Mouse (Mus musculus) neutrophil, adult 59 days (primary cell): ENCODE measurements around the gene Ltbr. TPM values are rescaled to one million over a fixed set of nuclear protein-coding genes. Genes with fewer than 3 reads are reported as not detected.

ENCODE experiments used
- total RNA-seq, 2 experiments: library from RNA; stranded (reverse); gene quantifications; 1 replicate in 1 of 2; 2 replicates in 1 of 2; pipeline ENCODE4 v1.2.4; 2023

Gene Ltbr
- 10 to 100 TPM; 47.4 to 56.8 TPM for total RNA-seq

GRCm38 (mm10) chr6:125313546-125314230, at the start of gene Ltbr:
TSS of gene Ltbr (minus strand) at chr6:125313885.

GRCm38 (mm10) chr6:125348721-125349574, 35.3 kb upstream of the Ltbr start, which contains the start of gene Tnfrsf1a:
TSS of gene Tnfrsf1a (plus strand) at chr6:125349362.

GRCm38 (mm10) chr6:125320323-125320722, 6.6 kb upstream of the Ltbr start, which contains the start of gene Scnn1a:
TSS of gene Scnn1a (plus strand) at chr6:125320659.

GRCm38 (mm10) chr6:125285890-125286289, 27.8 kb downstream of the Ltbr start, which contains the start of gene Tuba3a:
TSS of gene Tuba3a (minus strand) at chr6:125286042.

Other genes starting within 250 kb of the Ltbr start
- gene Lpar5, start 246.0 kb downstream of the Ltbr start, total RNA-seq, result 10 to 100 TPM in 1 of 2 experiments, 1 to 10 TPM in 1; 8.4 to 12.3 TPM
- gene Chd4, start 217.9 kb downstream of the Ltbr start, total RNA-seq, result 100 to 1,000 TPM; 178 to 182 TPM
- 10 to 100 TPM; 18.6 to 20.5 TPM for gene Nop2, start 182.0 kb downstream of the Ltbr start, total RNA-seq
- gene Iffo1, start 168.6 kb downstream of the Ltbr start, total RNA-seq, result 10 to 100 TPM; 29.2 to 34.4 TPM
- 1,000 to 10,000 TPM; 1,481 to 1,483 TPM for gene Gapdh, start 147.4 kb downstream of the Ltbr start, total RNA-seq
- gene Ncapd2, start 122.2 kb downstream of the Ltbr start, total RNA-seq, result 100 to 1,000 TPM; 185 to 195 TPM
- gene Mrpl51, start 122.1 kb downstream of the Ltbr start, total RNA-seq, result 10 to 100 TPM; 44.1 to 48.3 TPM
- gene Vamp1, start 98.3 kb downstream of the Ltbr start, total RNA-seq, result 10 to 100 TPM; 20.8 to 21.0 TPM
- gene Tapbpl, start 82.0 kb downstream of the Ltbr start, total RNA-seq, result 10 to 100 TPM; 11.0 to 12.0 TPM
- gene Cd27, start 76.9 kb downstream of the Ltbr start, total RNA-seq, result 1 to 10 TPM in 1 of 2 experiments, under 1 TPM in 1; 0.73 to 2.0 TPM
- gene Tuba3a, start 27.8 kb downstream of the Ltbr start, total RNA-seq, result not detected
- gene Scnn1a, start 6.8 kb upstream of the Ltbr start, total RNA-seq, result 10 to 100 TPM; 13.9 to 14.0 TPM
- gene Tnfrsf1a, start 35.5 kb upstream of the Ltbr start, total RNA-seq, result 100 to 1,000 TPM; 295 to 318 TPM
- gene Plekhg6, start 66.9 kb upstream of the Ltbr start, total RNA-seq, result not detected
- gene Cd9, start 180.9 kb upstream of the Ltbr start, total RNA-seq, result 100 to 1,000 TPM; 257 to 264 TPM
- gene Vwf, start 232.9 kb upstream of the Ltbr start, total RNA-seq, result 1 to 10 TPM; 4.4 to 4.8 TPM